Mouse (Mus musculus): ENCODE results near the gene Dhx40.

DNA sequence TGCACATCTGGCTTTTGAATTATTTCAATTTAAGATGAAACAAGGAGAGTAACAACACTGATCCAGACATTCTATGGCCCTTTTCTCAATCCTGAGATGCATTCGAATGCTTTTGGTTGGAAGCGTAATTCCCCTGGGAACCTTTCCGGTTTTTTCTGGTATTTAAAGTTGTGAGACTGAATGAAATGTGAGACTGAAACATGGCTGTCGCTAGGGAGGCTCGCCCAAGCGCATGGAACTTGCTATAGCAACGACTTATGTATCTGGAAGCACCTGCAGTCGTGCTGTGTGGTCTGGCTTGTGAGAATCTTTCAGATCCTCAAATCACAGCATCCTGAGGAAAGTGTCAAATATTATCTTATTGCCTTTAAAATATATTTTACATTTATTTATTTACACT is 33.7 kb upstream of the Dhx40 start:
- TF ChIP-seq POLR2A (IDR thresholded peaks at IDR 0.05; ENCODE audit: borderline replicate concordance, extremely low read depth, low read depth, low read length) (no peak), CTCF (IDR thresholded peaks at IDR 0.05; ENCODE audit: insufficient read depth, low read length) (no peak)
